Mouse (Mus musculus) spleen, postnatal 10 days (tissue): ENCODE measurements at regions not wholly inside any gene's neighbourhood (a gene's known extent, or its start where the extent isn't known, plus 50 kb on each side); places are given as distances from the start of the nearest gene placed in this dataset.

Source experiments
- DNase-seq, 2 experiments: peaks; one replicate each; pipeline ENCODE4 v3.0.0; 2021 to 2022; ENCODE audit warnings: low spot score in 2 of 2

DNA sequence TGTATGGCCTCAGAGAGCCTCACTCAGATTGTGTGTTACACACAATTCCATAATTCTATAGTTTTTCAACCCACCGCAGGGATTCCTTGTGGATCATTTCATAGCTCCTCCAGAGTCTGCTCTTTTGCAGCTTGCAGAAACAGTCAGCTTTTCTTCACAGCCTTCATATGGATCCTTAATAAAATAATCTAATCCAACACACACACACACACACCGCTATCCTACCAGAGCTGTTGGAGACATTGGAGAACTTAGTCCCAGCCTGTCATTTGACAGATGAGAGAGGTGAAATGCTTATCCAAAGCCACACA is 71.2 kb upstream of the Foxo1 start:
- DNase-seq: no peak

DNA sequence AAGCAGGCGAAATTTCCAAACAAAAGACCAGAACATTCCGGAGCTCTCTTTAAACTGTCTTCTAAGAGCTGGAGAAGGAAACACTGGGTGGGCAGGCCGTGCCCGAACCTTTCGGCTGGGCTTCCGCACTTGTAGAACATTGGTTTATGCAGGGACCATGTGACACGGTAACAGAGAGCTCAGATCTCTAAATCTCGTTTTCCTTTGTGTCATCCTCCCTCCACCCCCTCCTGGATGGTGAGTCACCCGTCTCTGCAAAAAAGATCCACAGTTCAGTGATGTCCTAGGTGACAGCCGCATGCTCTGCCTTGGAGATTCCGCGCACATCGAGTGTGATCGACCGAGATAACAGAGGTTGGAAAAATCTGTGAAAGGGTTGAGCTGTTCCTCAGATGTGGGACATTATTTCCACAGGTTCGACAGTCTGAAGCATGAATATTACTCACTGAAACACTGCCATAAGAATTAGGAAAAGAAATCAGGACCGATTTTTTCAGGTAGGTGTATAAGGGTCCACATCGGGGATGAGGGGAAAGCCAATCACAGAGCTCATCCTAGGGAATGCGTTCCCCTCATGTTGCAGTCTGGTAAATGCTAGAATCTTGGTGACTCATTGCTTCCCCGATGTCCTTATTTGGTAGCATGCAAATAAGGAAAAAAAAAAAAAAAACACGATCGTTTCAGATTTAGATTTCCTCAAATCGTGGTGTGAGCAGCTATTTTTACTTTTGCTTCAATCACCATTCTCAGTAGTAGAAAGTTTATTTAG is 70.0 kb upstream of the Foxo1 start:
- DNase-seq: peak in 1 of 2 experiments; percentile 45

DNA sequence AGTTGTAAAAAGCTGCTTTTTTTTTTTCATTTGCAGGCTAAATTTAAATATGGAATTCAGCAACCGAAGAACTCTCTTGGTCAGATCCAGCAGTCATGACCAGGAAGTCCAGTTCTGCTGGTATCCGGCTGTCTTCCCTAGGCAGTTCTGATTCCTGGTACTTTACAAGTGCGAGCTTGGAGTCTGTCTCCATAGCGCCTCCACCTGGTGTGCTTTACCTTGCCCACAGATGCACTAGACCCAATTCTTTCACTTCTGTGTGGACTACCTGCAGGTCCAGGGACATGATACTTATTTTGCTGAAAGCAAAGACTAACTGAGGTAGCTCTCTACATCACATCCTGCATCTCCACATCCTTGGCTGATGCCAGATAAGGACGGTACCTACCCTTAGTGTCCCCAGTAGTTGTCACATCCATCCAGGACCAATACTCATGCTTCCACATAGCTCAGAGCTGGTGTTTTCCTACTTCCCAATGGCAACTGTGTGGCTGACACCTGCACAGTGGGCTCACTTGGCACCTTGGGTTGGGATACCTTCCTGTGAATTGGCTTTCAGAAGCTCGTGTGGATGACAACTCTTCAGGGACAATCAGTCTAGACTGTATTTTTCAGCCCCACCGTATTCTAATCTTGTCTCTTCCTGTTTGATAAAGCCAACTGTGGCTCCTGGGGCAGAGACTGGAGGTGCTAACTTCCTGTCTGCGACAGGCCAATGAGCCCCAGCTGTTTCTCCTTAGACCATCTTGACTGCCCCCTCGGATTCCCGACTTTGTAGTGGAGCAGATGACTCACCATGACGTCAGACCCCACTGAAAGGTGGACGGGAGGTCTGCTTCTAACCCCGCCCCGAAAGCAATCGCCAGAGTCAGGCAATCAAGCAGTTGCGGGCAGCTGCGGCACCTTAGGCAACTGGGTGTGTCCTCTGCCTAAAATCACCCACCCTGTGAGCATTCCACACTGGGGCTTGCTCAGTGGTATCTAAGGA is 69.1 kb upstream of the Foxo1 start:
- DNase-seq: peak; percentile 13 to 27

DNA sequence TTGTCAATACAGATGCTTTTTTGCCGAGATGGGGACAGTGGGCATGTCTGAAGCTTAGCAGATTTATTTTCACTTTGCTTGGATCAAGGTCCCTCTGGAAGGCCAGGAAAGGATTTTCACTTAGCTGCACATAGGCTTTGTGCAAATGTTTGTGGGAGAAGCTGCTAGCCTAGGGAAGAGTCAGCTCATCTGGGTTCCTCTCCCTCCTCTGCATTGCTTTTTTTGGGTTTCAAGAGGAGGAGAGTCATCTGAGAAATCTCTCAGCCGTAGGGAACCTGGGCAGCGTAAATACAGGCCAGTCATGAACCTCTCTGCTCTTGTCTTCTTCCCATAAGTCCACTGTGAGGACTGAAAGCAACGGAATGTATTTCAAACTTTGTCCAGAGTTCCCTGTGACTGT is 68.0 kb upstream of the Foxo1 start:
- no peak for DNase-seq

DNA sequence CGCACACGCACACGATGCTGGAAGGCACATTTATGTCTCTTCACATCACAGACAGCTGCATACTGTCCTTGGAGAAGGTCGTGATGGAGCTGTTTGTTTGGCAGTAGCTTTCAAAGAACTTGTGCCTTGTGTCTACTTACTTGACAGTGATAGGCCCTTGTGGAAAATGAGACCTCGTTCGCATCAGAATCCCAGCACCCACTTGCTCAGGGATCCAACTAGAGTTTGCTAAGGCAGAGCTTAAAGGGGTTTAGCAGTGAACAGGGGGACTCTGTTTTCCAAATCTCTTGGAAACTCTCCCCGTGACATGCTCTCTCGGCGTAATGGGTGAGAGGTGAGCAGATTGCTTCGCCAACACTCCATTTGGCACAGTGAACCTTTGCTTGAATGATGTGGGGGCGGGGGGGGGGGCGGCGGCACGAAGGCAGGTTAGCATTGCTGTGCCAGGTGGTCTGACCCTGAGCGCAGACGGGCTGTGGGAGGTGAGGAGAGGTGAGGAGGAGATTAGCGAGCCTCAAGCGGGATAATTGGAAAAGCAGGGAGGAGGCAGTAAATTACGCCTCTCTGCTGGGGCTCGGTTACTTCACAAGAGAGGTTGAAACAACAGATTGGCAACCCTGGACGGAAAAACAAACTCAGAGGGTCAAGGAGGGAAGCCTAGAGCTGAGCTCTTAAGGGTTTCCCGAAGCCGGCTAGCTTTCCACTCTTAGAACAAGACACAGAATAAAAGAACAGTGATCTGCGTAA is 57.4 kb upstream of the Foxo1 start:
- no peak for DNase-seq

DNA sequence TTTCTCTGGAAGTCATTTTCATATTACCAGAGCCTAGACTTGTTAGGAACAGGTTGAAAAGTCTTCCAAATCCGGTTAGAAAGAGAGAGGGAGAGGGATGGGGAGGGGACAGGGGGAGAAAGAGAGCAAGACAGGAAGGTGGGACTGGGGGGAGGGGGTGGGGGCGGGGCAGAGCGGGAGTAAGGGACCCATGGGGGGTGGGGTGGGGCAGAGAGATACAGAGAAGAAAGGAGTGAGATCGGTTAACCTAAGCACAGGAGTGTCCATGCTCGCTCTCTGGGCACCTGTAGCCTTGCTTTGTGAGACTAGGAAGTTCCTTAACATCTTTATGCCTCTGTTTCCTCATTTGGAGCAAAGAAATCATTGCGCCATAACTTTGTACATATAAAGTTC is 56.8 kb upstream of the Foxo1 start:
- no peak for DNase-seq

DNA sequence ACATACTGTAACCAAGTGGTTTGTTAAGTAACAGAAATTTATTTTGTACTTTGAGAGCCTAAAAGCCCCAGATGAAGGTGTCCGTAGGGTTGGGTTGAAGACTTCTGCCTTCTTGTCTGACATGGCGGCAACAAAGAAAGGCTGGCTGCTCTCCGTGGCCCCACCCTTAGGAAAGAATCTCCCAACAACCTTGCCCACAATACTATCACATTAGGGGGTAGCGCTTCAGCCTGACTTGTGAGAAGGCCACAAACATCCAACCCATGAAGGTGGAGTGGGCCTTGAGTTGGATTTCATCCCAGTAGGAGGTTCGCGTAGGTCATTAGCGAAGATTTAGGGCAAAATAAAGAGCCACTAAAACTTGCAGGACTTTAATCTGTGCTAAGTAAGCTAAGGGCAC is 54.0 kb upstream of the Foxo1 start:
- DNase-seq: no peak

DNA sequence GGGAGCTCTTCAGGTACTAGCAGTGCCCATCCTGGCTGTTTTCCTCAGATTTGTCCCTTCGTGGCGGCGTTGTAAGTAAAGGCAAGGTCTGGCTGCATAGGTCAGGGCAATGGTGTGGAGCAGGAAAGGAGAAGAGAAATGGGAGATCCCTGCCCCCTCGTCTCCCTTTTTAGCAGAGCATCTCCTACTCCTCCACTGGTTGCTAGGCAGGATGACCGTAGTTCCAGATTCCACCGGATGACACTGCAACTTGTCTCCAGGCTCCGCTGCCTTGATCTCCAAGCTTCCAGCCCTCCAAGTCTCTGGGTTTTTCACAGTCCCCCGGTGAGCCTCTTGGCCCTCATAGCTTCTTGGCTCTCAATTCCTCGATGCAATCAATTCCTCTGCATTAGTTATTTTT is 53.1 kb upstream of the Foxo1 start:
- DNase-seq: no peak
